Mouse (Mus musculus): Measurements from ENCODE around the gene Ube2t. TPM values are rescaled to one million over a fixed set of nuclear protein-coding genes. Genes with fewer than 3 reads are reported as not detected.

Gene Ube2t
- polyA plus RNA-seq, 1 experiment from 2014 or later, result 48.7 TPM

DNA sequence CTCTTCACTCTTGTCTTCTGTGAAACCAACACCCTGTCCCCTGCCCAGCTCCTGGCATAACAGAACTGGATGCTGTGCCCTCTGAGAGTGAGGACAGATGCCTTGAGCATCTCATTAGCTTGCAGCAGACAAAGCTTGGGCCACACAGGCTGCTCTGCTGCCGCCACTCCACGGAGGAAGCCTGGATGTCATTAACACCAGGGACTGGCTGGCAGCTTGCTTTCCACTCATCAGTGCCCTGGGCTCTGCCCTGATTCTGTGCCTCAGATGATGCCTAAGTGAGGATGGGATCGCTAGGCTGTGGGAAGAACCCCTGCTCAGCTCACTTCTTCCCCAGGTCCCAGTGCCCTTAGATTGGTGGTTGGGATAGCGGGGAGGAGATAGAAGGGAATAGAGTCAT lies 33.1 kb downstream of the Ube2t start:
- no peak overlapping the region for H3K4me3 ChIP-seq
- WGBS, result 59% methylated on average over 4 of the region's 4 CpGs
- H3K27ac ChIP-seq (ENCODE audit: poor library complexity, severe bottlenecking), result no peak overlapping the region
- H3K27me3 ChIP-seq (replicated peaks), result peaks cover 56% of the 10 kb centered on the region
- no peaks in the 10 kb centered on the region for H3K9me3 ChIP-seq (replicated peaks)
- H3K4me1 ChIP-seq (replicated peaks), result no peaks in the 10 kb centered on the region; the same call in 1 of the 2 replicates
- H3K4me2 ChIP-seq, result no peak overlapping the region
- no peaks in the 10 kb centered on the region for H3K36me3 ChIP-seq
- ATAC-seq (ENCODE audit: insufficient number of reproducible peaks, low FRiP score), result no peak
- H3K9ac ChIP-seq, result no peak overlapping the region

- WGBS, result 0% methylated on average over 1 of the region's 1 CpGs
- peaks cover 51% of the 10 kb centered on the region for H3K27me3 ChIP-seq (replicated peaks)
Observed at GRCm38 (mm10) chr1:134995954-134996353, 33.6 kb downstream of the Ube2t start.

GRCm38 (mm10) chr1:134996471-134996870 lies 34.1 kb downstream of the Ube2t start:
- Histone ChIP-seq H3K9me3 (replicated peaks) (no peaks in the 10 kb centered on the region), H3K4me2 (no peak overlapping the region), H3K27me3 (replicated peaks) (peaks cover 46% of the 10 kb centered on the region), H3K4me3 (no peak overlapping the region), H3K4me1 (replicated peaks) (no peaks in the 10 kb centered on the region; the same call in 1 of the 2 replicates), H3K9ac (no peak overlapping the region), H3K36me3 (no peaks in the 10 kb centered on the region), H3K27ac (ENCODE audit: poor library complexity, severe bottlenecking) (no peak overlapping the region)
- WGBS, result 83% methylated on average over 7 of the region's 7 CpGs
- ATAC-seq (ENCODE audit: insufficient number of reproducible peaks, low FRiP score), result no peak

More at GRCm38 (mm10) chr1:134995954-134996353, 33.6 kb downstream of the Ube2t start:
- Histone ChIP-seq H3K36me3 (no peaks in the 10 kb centered on the region), H3K27ac (ENCODE audit: poor library complexity, severe bottlenecking) (no peak overlapping the region), H3K4me2 (no peak overlapping the region), H3K9ac (no peak overlapping the region), H3K9me3 (replicated peaks) (no peaks in the 10 kb centered on the region), H3K4me1 (replicated peaks) (no peaks in the 10 kb centered on the region; the same call in 1 of the 2 replicates), H3K4me3 (no peak overlapping the region)
- ATAC-seq (ENCODE audit: insufficient number of reproducible peaks, low FRiP score), result no peak

- 78% methylated on average over 5 of the region's 5 CpGs for WGBS
- Histone ChIP-seq H3K4me1 (replicated peaks) (no peaks in the 10 kb centered on the region), H3K4me2 (no peak overlapping the region), H3K9ac (no peak overlapping the region), H3K9me3 (replicated peaks) (no peaks in the 10 kb centered on the region), H3K27ac (ENCODE audit: poor library complexity, severe bottlenecking) (no peak overlapping the region), H3K4me3 (no peak overlapping the region), H3K36me3 (no peaks in the 10 kb centered on the region), H3K27me3 (replicated peaks) (peaks cover 45% of the 10 kb centered on the region)
- ATAC-seq (ENCODE audit: insufficient number of reproducible peaks, low FRiP score), result no peak
Observed at GRCm38 (mm10) chr1:134997568-134997967, 35.2 kb downstream of the Ube2t start.

GRCm38 (mm10) chr1:134998231-134998630 lies 35.9 kb downstream of the Ube2t start:
- Histone ChIP-seq H3K27ac (ENCODE audit: poor library complexity, severe bottlenecking) (no peak overlapping the region), H3K9me3 (replicated peaks) (no peaks in the 10 kb centered on the region), H3K27me3 (replicated peaks) (peaks cover 47% of the 10 kb centered on the region), H3K9ac (no peak overlapping the region), H3K4me3 (no peak overlapping the region), H3K4me2 (no peak overlapping the region), H3K4me1 (replicated peaks) (no peaks in the 10 kb centered on the region), H3K36me3 (no peaks in the 10 kb centered on the region)
- WGBS, result 82% methylated on average over 8 of the region's 8 CpGs
- no peak for ATAC-seq (ENCODE audit: insufficient number of reproducible peaks, low FRiP score)

GRCm38 (mm10) chr1:135000527-135000926 lies 38.2 kb downstream of the Ube2t start:
- 74% methylated on average over 9 of the region's 9 CpGs for WGBS
- Histone ChIP-seq H3K9ac (no peak overlapping the region), H3K9me3 (replicated peaks) (no peaks in the 10 kb centered on the region), H3K4me1 (replicated peaks) (0 out of 2 replicates have a peak, but pooled peaks cover 2% of the 10 kb centered on the region), H3K36me3 (no peaks in the 10 kb centered on the region), H3K27me3 (replicated peaks) (peaks cover 29% of the 10 kb centered on the region), H3K27ac (ENCODE audit: poor library complexity, severe bottlenecking) (no peak overlapping the region), H3K4me2 (no peak overlapping the region), H3K4me3 (no peak overlapping the region)
- no peak for ATAC-seq (ENCODE audit: insufficient number of reproducible peaks, low FRiP score)

- no peaks in the 10 kb centered on the region for H3K9me3 ChIP-seq (replicated peaks)
- 60% methylated on average over 4 of the region's 4 CpGs for WGBS
- peaks cover 5% of the 10 kb centered on the region for H3K27me3 ChIP-seq (replicated peaks)
- no peak for ATAC-seq (ENCODE audit: insufficient number of reproducible peaks, low FRiP score)
- H3K4me1 ChIP-seq (replicated peaks), result 0 out of 2 replicates have a peak, but pooled peaks cover 2% of the 10 kb centered on the region
- H3K27ac ChIP-seq (ENCODE audit: poor library complexity, severe bottlenecking), result no peak overlapping the region
- no peak overlapping the region for H3K4me3 ChIP-seq
- H3K9ac ChIP-seq, result no peak overlapping the region
- no peaks in the 10 kb centered on the region for H3K36me3 ChIP-seq
- H3K4me2 ChIP-seq, result no peak overlapping the region
Observed at GRCm38 (mm10) chr1:135003346-135003745, 41.0 kb downstream of the Ube2t start.

GRCm38 (mm10) chr1:135005696-135006095 lies 43.3 kb downstream of the Ube2t start:
- no peak overlapping the region for H3K4me2 ChIP-seq
- H3K4me1 ChIP-seq (replicated peaks), result 0 out of 2 replicates have a peak, but pooled peaks cover 2% of the 10 kb centered on the region
- no peaks in the 10 kb centered on the region for H3K9me3 ChIP-seq (replicated peaks)
- no peak overlapping the region for H3K27ac ChIP-seq (ENCODE audit: poor library complexity, severe bottlenecking)
- no peak for ATAC-seq (ENCODE audit: insufficient number of reproducible peaks, low FRiP score)
- no peak overlapping the region for H3K9ac ChIP-seq
- no peak overlapping the region for H3K4me3 ChIP-seq
- 64% methylated on average over 7 of the region's 7 CpGs for WGBS
- H3K27me3 ChIP-seq (replicated peaks), result peaks cover 5% of the 10 kb centered on the region
- no peaks in the 10 kb centered on the region for H3K36me3 ChIP-seq

DNA sequence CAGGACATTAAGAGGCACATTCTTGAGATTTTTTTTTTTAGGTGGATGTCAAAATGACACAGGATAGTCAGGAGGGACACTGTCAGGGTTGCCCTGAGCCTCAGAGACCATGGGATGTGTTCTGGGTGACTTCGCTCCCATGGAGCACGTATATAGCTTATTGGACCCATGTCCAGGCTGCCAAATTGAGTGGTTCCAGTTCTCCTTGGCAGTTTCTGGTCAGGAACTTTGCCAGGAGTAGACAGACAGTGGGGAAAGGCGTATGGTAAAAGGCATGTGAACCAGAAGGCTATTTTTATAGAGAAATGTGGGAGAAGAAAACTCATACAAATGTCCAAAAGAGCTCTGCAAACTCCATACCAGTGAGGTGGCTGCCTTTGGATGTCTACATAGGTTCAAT lies 47.5 kb downstream of the Ube2t start:
- Histone ChIP-seq H3K27me3 (replicated peaks) (no peaks in the 10 kb centered on the region; the same call in 1 of the 2 replicates), H3K9ac (no peak overlapping the region), H3K27ac (ENCODE audit: poor library complexity, severe bottlenecking) (no peak overlapping the region), H3K4me1 (replicated peaks) (peaks cover 18% of the 10 kb centered on the region), H3K36me3 (no peaks in the 10 kb centered on the region), H3K4me2 (no peak overlapping the region), H3K9me3 (replicated peaks) (no peaks in the 10 kb centered on the region), H3K4me3 (no peak overlapping the region)
- WGBS, result 79% methylated on average over 3 of the region's 3 CpGs
- ATAC-seq (ENCODE audit: insufficient number of reproducible peaks, low FRiP score), result no peak

DNA sequence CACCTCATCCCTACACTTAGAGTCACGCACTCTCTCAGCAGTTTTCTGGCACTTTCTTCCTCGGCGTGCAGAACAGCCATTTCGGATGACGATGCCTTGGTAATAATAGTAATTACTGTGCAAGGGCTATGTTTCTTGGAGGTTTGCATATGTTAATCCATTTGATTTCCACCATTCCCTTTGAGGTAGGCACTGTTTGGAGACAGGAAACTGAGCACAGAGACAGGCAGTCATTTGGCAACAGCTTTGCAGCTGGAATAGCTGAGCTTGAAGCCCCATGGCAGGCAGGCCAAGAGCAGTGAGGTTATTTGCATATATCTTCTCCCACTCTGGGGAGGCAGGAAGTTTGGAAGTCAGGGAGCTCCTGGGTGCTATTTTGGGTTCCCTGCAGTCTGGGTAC lies 49.5 kb downstream of the Ube2t start:
- Histone ChIP-seq H3K9ac (no peak overlapping the region), H3K36me3 (no peaks in the 10 kb centered on the region), H3K4me1 (replicated peaks) (peaks cover 37% of the 10 kb centered on the region), H3K9me3 (replicated peaks) (no peaks in the 10 kb centered on the region), H3K4me3 (no peak overlapping the region), H3K4me2 (no peak overlapping the region), H3K27me3 (replicated peaks) (no peaks in the 10 kb centered on the region; the same call in 1 of the 2 replicates), H3K27ac (ENCODE audit: poor library complexity, severe bottlenecking) (no peak overlapping the region)
- WGBS, result 94% methylated on average over 5 of the region's 5 CpGs
- no peak for ATAC-seq (ENCODE audit: insufficient number of reproducible peaks, low FRiP score)

- ATAC-seq (ENCODE audit: insufficient number of reproducible peaks, low FRiP score), result no peak
- Histone ChIP-seq H3K27me3 (replicated peaks) (no peaks in the 10 kb centered on the region; the same call in 1 of the 2 replicates), H3K36me3 (no peaks in the 10 kb centered on the region), H3K27ac (ENCODE audit: poor library complexity, severe bottlenecking) (no peak overlapping the region), H3K4me3 (no peak overlapping the region), H3K4me2 (no peak overlapping the region), H3K9me3 (replicated peaks) (no peaks in the 10 kb centered on the region), H3K4me1 (replicated peaks) (peaks cover 42% of the 10 kb centered on the region), H3K9ac (no peak overlapping the region)
- 67% methylated on average over 9 of the region's 9 CpGs for WGBS
Observed at GRCm38 (mm10) chr1:135012472-135012871, 50.1 kb downstream of the Ube2t start.

DNA sequence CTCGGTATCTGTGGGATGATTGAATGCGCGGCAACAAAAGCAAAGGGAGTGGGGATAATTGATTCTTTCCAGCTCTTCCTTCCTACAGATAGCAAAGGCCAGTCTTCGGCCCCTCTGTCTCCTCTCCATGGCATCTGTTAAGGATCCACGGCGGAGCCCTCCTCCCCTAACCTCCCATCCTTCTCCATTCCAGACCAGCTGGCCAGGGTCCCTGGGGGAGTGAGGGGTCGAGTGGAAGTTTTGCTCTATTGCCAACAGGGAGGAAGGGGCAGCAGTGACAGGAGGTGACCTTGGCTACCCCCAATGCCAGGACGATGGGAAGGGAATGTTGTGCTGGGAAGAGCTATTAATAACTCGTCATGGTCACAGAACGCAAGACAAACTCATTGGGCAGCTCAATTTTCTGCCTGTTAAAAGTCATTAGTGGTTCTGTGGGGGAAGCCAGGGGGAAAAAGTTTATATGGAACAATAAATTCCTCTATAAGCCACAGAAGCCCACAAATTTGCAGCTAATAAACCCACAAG lies 52.6 kb downstream of the Ube2t start:
- ATAC-seq (ENCODE audit: insufficient number of reproducible peaks, low FRiP score), result no peak
- Histone ChIP-seq H3K4me3 (no peak overlapping the region), H3K9me3 (replicated peaks) (no peaks in the 10 kb centered on the region), H3K9ac (no peak overlapping the region), H3K4me2 (peak overlapping the region; percentile 13; the same call in 1 of the 2 replicates), H3K36me3 (no peaks in the 10 kb centered on the region), H3K27me3 (replicated peaks) (no peaks in the 10 kb centered on the region), H3K27ac (ENCODE audit: poor library complexity, severe bottlenecking) (no peak overlapping the region; the same call in 1 of the 2 replicates), H3K4me1 (replicated peaks) (peaks cover 64% of the 10 kb centered on the region)
- 37% methylated on average over 10 of the region's 10 CpGs for WGBS
